Mouse (Mus musculus) kidney, postnatal 14 days (tissue): ENCODE results near the gene Bcl2l11.
"Not testable (repeated sequence)": the region's sequence is repeated elsewhere in the genome, so short reads cannot be mapped to it uniquely, and the experiment has no call there.

Experiments used
- DNase-seq: peaks from one replicate; pipeline ENCODE4 v3.0.0; 2022; ENCODE audit warnings: mixed read lengths

Bcl2l11 gene

GRCm38 (mm10) chr2:128176391-128177044 is 50.7 kb downstream of the Bcl2l11 start:
- DNase-seq, result peak; percentile 32

- no peak for DNase-seq
These were observed 51.4 kb downstream of the Bcl2l11 start for GRCm38 (mm10) chr2:128177241-128177661.

GRCm38 (mm10) chr2:128179126-128179807 is 53.4 kb downstream of the Bcl2l11 start:
- no peak for DNase-seq

- DNase-seq, result peak; percentile 71
These were observed 54.1 kb downstream of the Bcl2l11 start for GRCm38 (mm10) chr2:128179808-128180379.

GRCm38 (mm10) chr2:128182181-128182580 is 56.3 kb downstream of the Bcl2l11 start:
- not testable (repeated sequence) for DNase-seq

DNA sequence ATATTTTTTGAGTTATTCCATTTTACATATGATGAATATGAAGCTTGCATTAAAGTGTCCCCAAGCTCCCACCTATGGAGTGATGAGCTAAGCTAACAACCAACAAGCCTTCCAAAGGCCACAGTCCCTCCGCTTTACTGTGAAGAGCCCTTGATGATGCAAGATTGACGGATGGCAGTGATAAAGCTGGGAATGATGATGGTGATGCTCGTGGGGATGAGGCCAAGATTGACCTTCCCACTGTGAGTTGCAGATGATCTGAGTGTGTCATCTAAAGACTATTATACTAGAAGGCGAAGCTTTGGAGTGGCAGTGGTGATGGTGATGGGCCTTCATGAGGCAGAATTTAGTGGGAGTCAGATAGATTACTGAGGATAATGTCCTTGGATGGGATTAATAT is 56.9 kb downstream of the Bcl2l11 start:
- no peak for DNase-seq

- no peak for DNase-seq
These were observed 57.9 kb downstream of the Bcl2l11 start for GRCm38 (mm10) chr2:128183762-128184161.

GRCm38 (mm10) chr2:128185942-128186341 is 60.1 kb downstream of the Bcl2l11 start:
- DNase-seq, result no peak

GRCm38 (mm10) chr2:128187277-128187676 is 61.4 kb downstream of the Bcl2l11 start:
- DNase-seq, result no peak

DNA sequence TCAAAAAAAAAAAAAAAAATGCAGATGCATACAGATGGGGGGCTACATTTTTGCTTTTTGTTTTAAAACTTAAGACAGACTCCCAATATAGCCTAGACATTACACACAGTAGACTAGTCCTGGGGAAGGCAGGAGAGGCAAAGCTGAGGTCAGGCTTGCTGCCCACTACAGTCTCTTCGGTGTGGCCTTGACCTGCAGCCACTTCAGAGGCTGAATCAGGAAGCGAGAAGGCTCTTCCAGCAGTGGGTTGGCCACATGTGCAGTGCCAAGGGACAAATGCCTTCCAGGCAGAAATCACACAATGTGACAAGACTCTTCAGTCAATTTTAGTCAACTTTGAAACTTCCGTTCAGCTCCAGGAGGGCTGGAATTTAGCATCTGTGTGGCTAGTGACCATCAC is 62.6 kb downstream of the Bcl2l11 start:
- DNase-seq, result no peak

GRCm38 (mm10) chr2:128189691-128190090 is 63.9 kb downstream of the Bcl2l11 start:
- DNase-seq, result no peak

GRCm38 (mm10) chr2:128190196-128190595 is 64.4 kb downstream of the Bcl2l11 start:
- DNase-seq, result no peak

DNA sequence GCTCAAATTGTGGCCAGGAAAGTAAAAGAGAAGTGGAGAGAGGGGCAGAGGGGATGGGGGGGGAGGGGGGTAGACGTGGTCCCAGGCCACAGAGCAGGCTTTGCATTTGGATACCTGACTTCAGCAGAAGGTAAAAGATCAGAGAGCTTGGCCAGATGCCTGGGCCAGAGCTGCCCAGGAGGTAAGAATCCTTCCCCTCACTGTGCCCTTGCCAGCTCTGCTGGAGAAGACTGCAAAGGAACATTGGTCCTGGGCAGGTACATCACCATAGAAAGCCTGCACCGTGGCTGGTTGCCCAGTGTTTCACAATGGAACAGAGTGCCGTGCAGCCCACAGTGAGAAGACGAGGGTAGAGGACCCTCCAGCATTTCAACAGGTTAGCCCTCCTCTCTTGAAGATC is 67.6 kb downstream of the Bcl2l11 start:
- DNase-seq, result peak; percentile 76

- no peak for DNase-seq
These were observed 71.5 kb downstream of the Bcl2l11 start for GRCm38 (mm10) chr2:128197379-128197778.

DNA sequence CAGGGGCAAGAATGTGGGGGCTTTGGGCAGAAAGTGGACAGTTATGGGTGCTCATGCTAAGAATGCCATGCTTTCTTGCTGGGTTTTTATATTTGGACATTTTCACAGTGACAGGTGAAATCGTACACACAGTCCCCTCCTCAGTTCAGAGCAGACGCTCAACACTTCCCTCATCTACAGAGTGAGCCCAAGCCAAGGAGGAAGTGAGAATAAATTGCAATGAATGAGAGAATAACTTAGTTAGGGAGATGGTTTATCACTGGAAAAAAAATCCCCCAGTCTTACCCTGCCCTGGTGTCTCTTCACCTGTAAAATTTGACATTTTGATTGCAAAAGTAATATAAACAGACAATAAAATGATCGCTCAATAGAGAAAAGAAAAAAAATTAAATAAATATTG is 77.3 kb downstream of the Bcl2l11 start:
- no peak for DNase-seq

- no peak for DNase-seq
These were observed 78.0 kb downstream of the Bcl2l11 start for GRCm38 (mm10) chr2:128203749-128204405.

- DNase-seq, result peak; percentile 50
These were observed 82.7 kb downstream of the Bcl2l11 start for GRCm38 (mm10) chr2:128208541-128208940.

DNA sequence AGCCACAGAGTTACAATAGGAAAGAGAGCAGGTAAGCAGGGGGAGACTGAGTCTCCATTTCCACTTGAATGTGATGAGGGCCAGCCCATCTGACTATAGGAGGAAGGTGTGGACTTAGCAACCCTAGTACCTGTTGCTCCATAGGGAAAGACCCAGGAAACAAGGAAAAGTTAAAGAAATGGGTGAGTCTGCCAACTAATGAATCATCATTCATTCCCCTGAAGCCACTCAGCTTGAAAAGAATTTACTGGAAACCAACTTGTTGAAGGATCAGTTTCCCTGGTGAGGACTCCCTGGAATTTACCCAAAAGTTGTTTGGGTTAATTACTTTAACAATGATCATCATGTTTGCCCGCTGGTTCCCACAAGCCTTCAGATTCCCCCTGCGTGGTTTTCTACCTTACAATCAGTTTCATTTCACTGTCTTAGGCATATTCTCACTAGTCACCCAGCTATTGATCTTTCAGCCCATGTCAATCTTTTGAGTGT is 84.0 kb downstream of the Bcl2l11 start:
- no peak for DNase-seq

GRCm38 (mm10) chr2:128210376-128210775 is 84.5 kb downstream of the Bcl2l11 start:
- peak; percentile 36 for DNase-seq

DNA sequence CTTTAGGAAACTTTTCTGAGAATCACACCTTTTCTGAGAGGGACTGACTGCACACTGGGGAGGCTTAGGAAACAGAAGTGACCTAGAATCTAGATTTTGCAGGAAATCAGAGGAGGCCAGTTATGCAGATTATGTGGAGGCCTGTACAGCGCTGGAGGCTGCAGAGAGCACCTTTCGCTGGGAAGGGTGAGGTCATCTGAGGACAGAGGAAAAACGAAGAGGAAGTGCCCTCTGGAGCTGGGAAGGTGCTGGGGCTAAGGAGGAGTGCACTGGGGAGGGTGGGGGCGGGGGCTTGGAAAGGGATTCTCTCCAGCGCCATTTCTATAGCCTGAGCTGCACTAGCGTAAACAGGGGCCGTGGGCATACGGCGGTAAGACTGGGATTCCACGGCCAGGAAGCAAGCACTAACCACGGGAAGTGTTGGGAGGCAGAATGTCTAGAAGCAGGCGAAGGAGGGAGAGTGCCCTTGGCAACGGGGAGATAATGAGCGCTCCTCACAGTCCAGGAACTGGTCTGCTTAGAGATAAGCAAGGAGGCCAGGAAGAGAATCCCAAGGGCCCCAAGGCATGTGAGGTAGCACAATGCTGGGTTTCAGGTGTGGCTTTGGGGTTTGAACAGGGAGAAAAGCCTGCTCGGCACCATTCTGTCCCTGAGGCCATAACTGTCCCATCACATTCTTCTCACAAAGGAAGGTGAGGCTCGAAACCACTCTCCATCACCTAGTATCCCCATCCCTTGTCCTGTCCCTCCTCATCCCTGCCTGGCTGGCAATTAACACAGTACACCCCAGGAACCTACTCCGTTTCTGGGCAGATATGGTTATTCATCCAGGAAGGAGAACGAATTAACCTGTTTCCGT is 85.4 kb downstream of the Bcl2l11 start:
- DNase-seq, result peak; percentile 41

DNA sequence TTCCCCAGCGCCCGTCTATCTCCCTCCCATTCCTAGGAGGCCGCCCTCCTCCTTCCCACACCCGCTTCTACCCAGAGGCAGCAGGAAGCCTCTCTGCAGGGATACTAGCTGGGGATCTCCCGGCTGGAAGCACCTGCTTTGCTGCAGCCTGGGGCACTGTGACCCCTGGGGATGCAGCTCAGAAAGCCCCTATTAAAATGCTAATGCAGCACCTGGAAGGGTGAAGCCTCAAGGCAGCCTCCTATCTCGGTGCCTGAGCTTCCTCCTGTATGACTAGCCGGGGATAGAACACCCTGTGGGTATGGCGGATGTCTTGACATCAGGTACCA is 86.0 kb downstream of the Bcl2l11 start:
- peak; percentile 12 for DNase-seq
